Mouse (Mus musculus) forebrain, embryonic 16.5 days (tissue): Measurements from ENCODE around the gene Prr12. TPM values are rescaled to one million over a fixed set of nuclear protein-coding genes. Genes with fewer than 3 reads are reported as not detected.

ENCODE experiments used
- ATAC-seq: fragments of 200-750 bp; cut with Nextera tagmentation; 2 replicates; pipeline ENCODE4 v1.8.0; 2017; ENCODE audit warnings: mild to moderate bottlenecking, moderate library complexity
- H3K27ac ChIP-seq: fragments of 300-500 bp; sonication (generic); 2 replicates; pipeline ENCODE4 v1.5.1; 2014; ENCODE audit warnings: low read length, control low read depth
- H3K27me3 ChIP-seq: fragments of 300-500 bp; sonication (generic); replicated peaks from 2 replicates; pipeline ENCODE4 v1.6.1; 2014; ENCODE audit warnings: low read length; ENCODE audit not compliant: control insufficient read depth, insufficient read depth
- H3K36me3 ChIP-seq: fragments of 300-500 bp; sonication (generic); 2 replicates; pipeline ENCODE4 v1.6.1; 2014; ENCODE audit not compliant: control insufficient read depth, insufficient read depth
- H3K4me1 ChIP-seq: fragments of 300-500 bp; sonication (generic); replicated peaks from 2 replicates; pipeline ENCODE4 v1.6.1; 2014; ENCODE audit warnings: low read length; ENCODE audit not compliant: control insufficient read depth, insufficient read depth
- H3K4me2 ChIP-seq: fragments of 300-500 bp; sonication (generic); 2 replicates; pipeline ENCODE4 v1.6.1; 2014; ENCODE audit warnings: mild to moderate bottlenecking, low read length, control low read depth
- H3K4me3 ChIP-seq: fragments of 300-500 bp; sonication (generic); replicated peaks from 2 replicates; pipeline ENCODE4 v1.5.1; 2014; ENCODE audit warnings: mild to moderate bottlenecking, low read length, control low read depth
- H3K9ac ChIP-seq: fragments of 300-500 bp; sonication (generic); replicated peaks from 2 replicates; pipeline ENCODE4 v1.6.1; 2014; ENCODE audit warnings: low read depth, low read length, control low read depth
- H3K9me3 ChIP-seq: fragments of 300-500 bp; sonication (generic); 2 replicates; pipeline ENCODE4 v1.6.1; 2016; ENCODE audit warnings: low read length; ENCODE audit not compliant: control insufficient read depth
- WGBS: fragments of 180-500 bp; shearing (Covaris S2); extraction: QIAGEN DNeasy Blood & Tissue Kit; methylation state at CpG from one replicate; pipeline ENCODE4 v1.1.7; 2014; 5-methylcytosine and 5-hydroxymethylcytosine counted together
- polyA plus RNA-seq: library from polyadenylated mRNA; unstranded; fragments of >200 nt; fragmentation: Nextera tagmentation; extraction: Ambion mirVana; gene quantifications from 2 replicates; pipeline ENCODE4 v1.2.1, GENCODE M21; 2015

Gene Prr12
- polyA plus RNA-seq, 1 experiment from 2014 or later, result 17.3 TPM

DNA sequence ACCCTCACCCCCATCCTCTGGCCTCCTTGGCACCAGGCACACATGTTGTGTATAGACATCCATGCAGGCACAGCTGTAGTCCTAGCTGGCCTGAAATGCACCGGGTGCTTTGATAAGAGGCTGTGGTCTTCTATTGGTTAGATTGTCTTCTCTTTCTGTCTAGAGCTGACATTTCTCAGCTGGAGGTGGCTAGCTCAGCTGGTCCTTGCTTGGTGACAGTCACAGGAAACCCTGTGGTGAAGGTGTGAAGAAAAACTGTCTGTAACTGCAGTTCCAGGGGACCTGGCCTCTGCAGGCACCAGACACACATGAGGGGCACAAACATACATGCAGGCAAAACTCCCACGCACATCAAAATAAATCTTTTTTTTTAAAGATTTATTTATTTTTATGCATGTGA is 17.0 kb upstream of the Prr12 start:
- Histone ChIP-seq H3K36me3 (no peaks in the 10 kb centered on the region), H3K27me3 (no peaks in the 10 kb centered on the region), H3K4me3 (no peak overlapping the region), H3K9ac (no peak overlapping the region), H3K4me1 (no peaks in the 10 kb centered on the region), H3K4me2 (no peak overlapping the region), H3K9me3 (no peaks in the 10 kb centered on the region), H3K27ac (no peak overlapping the region)
- no peak for ATAC-seq
- 87% methylated on average over 2 of the region's 2 CpGs for WGBS

DNA sequence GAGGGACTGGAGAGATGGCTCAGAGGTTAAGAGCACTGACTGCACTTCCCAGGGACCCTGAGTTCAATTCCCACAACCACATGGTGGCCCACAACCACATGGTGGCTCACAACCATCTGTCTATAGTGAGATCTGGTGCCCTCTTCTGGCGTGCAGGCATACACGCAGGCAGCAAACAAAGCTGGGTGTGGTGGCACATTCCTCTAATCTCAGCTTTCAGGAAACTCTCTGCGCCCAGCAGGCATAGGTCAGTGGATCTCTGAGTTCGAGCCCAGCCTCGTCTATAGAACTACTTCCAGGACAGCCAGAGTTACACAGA is 15.3 kb upstream of the Prr12 start:
- Histone ChIP-seq H3K9me3 (no peaks in the 10 kb centered on the region), H3K4me1 (peaks cover 8% of the 10 kb centered on the region), H3K36me3 (no peaks in the 10 kb centered on the region), H3K27ac (no peak overlapping the region), H3K9ac (no peak overlapping the region), H3K4me2 (no peak overlapping the region), H3K27me3 (no peaks in the 10 kb centered on the region), H3K4me3 (no peak overlapping the region)
- 26% methylated on average over 5 of the region's 5 CpGs for WGBS
- no peak for ATAC-seq

DNA sequence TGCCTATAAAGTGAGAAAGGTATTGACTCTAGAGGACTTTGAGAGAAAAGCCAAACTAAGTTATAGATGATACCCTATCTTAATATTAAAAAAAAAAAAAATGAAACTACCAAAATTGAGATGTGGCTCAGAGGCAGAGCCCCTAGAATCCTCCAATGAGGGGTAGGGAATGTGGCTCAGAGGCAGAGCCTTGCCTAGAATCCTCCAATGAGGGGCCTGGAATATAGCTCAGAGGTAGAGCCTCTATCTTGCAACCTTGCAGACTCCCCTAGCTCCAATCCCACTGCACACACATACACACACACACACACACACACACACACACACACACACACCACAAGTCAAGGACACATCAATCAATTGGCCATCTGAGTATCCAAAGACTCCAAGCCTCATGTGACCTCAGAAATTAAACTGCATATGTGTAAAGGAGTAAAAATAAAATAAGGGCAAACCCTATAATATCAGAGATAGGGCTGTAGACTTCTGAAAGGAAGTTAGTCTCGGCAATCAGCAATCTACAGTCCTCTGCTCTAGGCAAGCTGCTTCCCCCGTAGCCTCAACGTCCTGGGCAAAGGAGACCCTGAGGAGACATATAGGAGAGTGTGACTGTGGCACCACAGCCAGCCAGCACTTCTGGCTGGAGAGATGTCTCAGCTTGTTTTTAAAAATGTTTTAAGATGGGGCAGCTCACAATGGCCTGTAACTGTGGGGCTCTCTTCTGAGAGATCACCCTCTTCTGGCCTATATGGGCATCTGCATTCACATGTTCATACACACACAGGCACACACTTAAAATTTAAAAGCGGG is 14.7 kb upstream of the Prr12 start:
- Histone ChIP-seq H3K27ac (no peak overlapping the region), H3K9me3 (no peaks in the 10 kb centered on the region), H3K4me2 (no peak overlapping the region), H3K4me3 (no peak overlapping the region), H3K36me3 (no peaks in the 10 kb centered on the region), H3K9ac (no peak overlapping the region), H3K27me3 (no peaks in the 10 kb centered on the region), H3K4me1 (peaks cover 8% of the 10 kb centered on the region)
- ATAC-seq, result no peak
- 82% methylated on average over 4 of the region's 4 CpGs for WGBS

DNA sequence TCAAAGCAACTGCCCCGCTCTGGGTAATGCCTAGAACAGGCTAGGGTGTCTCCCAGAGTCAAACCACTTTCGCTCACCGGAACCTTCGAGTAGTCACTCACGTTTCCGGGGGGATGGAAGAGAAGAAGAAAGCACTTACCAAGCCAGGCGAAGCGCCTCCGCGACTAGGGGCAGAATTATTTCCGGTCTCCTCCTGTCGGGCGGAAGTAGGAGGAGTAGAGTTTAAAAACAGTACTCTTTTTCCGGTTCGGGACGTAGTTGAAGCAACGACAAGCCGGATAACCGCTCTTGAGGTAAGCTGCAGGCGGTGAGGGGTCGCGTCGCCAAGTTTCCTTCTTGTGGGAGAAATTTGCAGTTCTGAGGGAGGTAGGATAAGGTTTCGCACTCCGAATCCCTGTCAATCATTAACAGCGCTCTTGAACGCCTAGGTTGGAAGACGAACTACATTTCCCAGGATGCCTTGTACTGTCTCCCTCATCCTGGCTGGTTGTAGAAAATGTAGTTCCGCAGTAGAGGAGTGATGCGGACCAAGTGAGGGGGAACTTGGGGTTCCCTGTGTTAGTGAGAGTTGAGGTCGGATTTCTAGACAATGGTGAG is 9.7 kb upstream of the Prr12 start, which contains the start of the genes Nosip and Prrg2:
Gene Nosip, plus strand, starts transcription at position 191 of the 597 bp plus-strand sequence.
Gene Prrg2, minus strand, starts transcription at position 439 of the 597 bp plus-strand sequence.
- Histone ChIP-seq H3K9me3 (no peaks in the 10 kb centered on the region), H3K27ac (peak within 1 kb of the TSS; percentile 91), H3K9ac (peak within 1 kb of the TSS; percentile 53), H3K27me3 (no peaks in the 10 kb centered on the region), H3K4me2 (peak within 1 kb of the TSS; percentile 53), H3K4me3 (peak within 1 kb of the TSS; percentile 59), H3K36me3 (no peaks in the 10 kb centered on the region), H3K4me1 (peaks cover 27% of the 10 kb centered on the region)
- ATAC-seq, result peak; percentile 92
- WGBS, result 0% methylated on average over 31 of the region's 31 CpGs

DNA sequence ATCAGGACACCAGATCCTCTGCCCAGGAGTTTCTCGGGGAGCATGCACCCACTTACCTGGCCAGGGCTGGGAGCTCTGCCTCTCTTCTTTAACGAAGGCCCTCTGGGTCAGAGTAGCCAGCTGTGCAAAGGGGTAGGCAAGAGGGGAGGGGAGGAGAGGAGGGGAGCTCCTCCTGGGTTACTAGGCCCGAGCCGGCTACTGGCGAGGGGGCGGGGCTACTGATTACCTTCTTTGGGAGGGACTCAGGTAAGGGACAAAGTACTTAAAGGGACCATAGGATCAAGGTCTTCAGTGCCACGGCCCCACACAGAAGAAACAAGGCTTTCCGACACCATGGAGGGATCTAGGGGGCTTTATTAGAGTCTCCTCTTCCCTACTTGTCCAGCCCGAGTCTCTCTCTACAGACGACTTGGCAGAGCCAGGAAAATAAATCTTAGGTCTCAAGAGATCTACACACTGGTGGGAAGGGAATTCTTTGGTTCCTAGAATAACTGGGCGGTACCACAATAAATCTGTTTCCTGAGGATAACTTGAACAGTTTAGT is 8.9 kb upstream of the Prr12 start:
- 16% methylated on average over 11 of the region's 11 CpGs for WGBS
- ATAC-seq, result no peak
- Histone ChIP-seq H3K4me2 (peak overlapping the region; percentile 48), H3K27me3 (no peaks in the 10 kb centered on the region), H3K4me1 (peaks cover 27% of the 10 kb centered on the region), H3K36me3 (no peaks in the 10 kb centered on the region), H3K27ac (no peak overlapping the region; the same call in 1 of the 2 replicates), H3K9me3 (no peaks in the 10 kb centered on the region), H3K4me3 (peak overlapping the region; percentile 59), H3K9ac (peak overlapping the region; percentile 16)

DNA sequence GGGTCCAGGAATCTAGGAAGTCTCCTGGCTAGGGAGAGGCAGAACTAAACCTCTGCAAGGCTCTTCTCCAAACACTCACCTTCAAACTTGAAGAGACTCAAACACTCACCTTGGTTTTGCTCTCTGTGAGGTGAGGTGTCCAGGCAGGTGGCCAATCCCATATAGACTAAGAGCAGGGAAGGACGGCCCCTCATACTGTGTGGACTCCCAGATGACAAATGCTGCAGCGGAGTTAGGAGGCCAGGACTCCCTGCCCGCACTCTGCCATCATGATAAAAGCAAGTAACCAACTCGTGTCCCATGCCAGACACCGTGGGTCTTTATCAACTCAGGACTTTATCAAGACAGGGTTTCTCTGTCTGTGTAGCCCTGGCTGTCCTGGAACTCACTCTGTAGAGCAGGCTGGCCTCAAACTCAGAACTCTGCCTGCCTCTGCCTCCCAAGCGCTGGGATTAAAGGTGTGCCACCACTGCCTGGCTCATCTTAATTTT is 8.0 kb upstream of the Prr12 start:
- Histone ChIP-seq H3K9me3 (no peaks in the 10 kb centered on the region), H3K36me3 (no peaks in the 10 kb centered on the region), H3K4me1 (peaks cover 27% of the 10 kb centered on the region), H3K27ac (no peak overlapping the region), H3K4me2 (no peak overlapping the region), H3K4me3 (no peak overlapping the region), H3K27me3 (no peaks in the 10 kb centered on the region), H3K9ac (no peak overlapping the region)
- ATAC-seq, result no peak
- 87% methylated on average over 6 of the region's 6 CpGs for WGBS

DNA sequence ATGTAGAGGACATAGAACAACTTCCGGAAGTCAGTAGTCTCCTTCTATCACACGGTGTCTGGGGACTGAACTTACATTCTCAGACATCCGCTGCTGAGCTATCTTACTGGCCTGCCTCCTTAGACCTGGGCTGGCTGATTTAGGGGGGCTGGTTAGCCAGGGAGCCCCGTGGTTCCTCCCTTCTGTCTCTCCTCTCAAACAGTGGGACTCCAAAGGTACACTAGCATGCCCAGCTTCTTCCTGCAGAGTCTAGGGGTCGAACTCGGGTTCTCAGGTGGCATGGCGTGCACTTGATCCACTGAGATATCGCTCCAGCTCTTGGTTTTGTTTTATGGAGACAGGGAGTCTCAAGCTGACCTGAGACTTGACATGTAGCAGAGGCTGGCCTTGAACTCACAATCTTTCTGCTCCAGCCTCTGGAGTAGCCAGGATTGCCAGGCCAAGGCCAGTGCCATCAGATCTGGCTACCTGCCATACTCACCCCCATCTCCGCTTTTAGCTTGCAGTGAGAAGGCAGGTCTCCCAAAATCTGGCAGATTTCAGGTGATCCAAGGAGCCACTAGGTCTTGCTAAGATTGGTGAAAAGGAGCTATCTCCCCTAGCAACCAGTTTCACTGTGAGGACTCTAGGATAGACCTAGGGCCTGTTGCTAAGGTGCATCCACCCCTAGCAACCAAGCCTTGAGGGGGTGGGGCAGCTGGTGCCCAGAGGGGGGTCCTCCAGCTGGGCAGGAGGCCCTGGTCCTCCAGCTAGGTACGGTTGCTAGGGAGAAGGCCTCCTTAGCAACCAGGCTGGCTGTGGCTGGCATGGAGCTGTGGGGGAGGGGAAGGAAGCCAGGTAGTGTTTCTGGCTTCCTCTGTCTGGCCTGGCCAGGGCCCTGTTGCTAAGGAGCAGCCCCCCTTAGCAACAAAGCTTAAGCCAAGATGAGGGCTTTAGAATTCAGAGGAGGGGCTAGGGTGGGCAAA is 6.2 kb upstream of the Prr12 start:
- Histone ChIP-seq H3K9ac (no peak overlapping the region), H3K4me3 (no peak overlapping the region), H3K4me1 (peaks cover 30% of the 10 kb centered on the region), H3K27ac (peak overlapping the region; percentile 45), H3K36me3 (no peaks in the 10 kb centered on the region), H3K4me2 (no peak overlapping the region), H3K9me3 (no peaks in the 10 kb centered on the region), H3K27me3 (no peaks in the 10 kb centered on the region)
- WGBS, result 75% methylated on average over 10 of the region's 10 CpGs
- no peak for ATAC-seq

DNA sequence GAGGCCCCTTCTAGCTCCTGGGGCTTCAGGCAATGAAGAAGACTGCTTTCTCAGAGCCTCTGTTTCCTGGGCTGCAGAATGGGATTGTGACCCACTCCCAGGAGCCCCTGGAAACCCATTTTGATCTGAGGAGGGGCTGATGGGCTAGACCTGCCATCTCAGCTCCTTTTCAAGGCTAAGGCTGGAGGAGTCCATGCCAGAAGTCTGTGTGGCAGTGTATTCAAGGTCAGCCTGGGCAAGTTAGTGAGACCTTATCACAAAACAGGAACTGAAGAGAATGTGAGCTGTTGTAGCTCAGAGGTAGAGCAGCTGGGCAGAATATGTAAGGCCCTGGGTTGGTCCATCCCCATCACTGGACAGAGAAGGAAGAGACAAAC is 4.3 kb upstream of the Prr12 start:
- Histone ChIP-seq H3K4me2 (no peak overlapping the region), H3K4me1 (peaks cover 27% of the 10 kb centered on the region), H3K4me3 (no peak overlapping the region), H3K27me3 (no peaks in the 10 kb centered on the region), H3K27ac (no peak overlapping the region), H3K36me3 (no peaks in the 10 kb centered on the region), H3K9me3 (no peaks in the 10 kb centered on the region), H3K9ac (no peak overlapping the region)
- ATAC-seq, result no peak
